Comparison of ENCODE assay signal across 9 mouse cellular contexts in the genomic region with DNA sequence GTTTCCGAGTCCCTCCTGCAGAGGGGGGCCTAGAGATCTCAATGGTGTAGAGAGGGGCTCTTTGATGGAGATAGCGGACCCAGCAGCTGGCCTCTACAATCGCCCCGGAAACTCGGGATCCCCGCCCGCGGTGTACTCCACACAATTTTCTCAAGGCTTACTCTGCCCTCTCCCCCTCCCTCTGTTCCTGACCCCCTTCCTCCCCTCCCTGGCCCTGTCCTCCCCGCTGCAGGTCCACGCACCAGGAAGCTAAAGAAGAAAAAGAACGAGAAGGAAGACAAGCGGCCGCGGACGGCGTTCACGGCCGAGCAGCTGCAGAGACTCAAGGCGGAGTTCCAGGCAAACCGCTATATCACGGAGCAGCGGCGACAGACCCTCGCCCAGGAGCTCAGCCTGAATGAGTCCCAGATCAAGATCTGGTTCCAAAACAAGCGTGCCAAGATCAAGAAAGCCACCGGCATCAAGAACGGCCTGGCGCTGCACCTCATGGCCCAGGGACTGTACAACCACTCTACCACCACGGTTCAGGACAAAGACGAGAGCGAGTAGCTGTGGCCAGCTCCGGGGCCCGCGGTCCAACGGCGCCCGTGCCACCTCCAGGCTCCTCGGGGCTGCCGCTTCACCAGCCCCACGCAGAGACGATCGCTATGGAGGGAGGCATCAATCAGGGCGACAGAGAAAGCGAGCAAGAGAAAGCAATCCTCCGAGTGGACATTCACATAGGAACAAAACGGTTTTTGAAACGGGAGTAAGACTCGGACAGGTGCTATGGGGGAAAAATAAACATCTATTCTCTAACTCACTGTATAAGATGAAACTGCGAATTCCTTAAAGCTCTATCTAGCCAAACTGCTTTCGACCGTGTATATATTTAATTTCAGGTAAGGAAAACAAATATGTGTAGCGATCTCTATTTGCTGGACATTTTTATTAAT. TPM values are rescaled to one million over a fixed set of nuclear protein-coding genes. Genes with fewer than 3 reads are reported as not detected.
A peak's percentile ranks its signal among the peaks of the same experiment; 100 is the strongest.
DNase-seq lines count a peak whose midpoint lies in the region; ATAC-seq lines count a peak whose summit lies in the region.
"Had no signal": no experiment of that assay in that cellular context is flagged by ENCODE, and none has a peak within 500 bp of the region (broad histone marks: within the 10 kb centered on the region; RNA-seq: fewer than 3 reads in every experiment).

No protein-coding gene starts in this region.

- no peaks in the 10 kb centered on the region for H3K36me3 ChIP-seq in neural tube, embryonic 15.5 days

- H3K4me3 ChIP-seq in neural tube, embryonic 15.5 days (replicated peaks) = peak overlapping the region; percentile 7; the same call in 1 of the 2 replicates

- peak; percentile 19 to 74 for DNase-seq in adrenal gland, adult (ENCODE audit: inconsistent age in 2 of 2, low spot score in 1 of 2)
- no peak for DNase-seq in adrenal gland, postnatal 4 days (ENCODE audit: low spot score in 2 of 2)
- DNase-seq in right cerebral cortex, postnatal 25 days = peak; percentile 68
- DNase-seq in right cerebral cortex, postnatal 36 days (ENCODE audit: low spot score in 2 of 2) = no peak
- peak; percentile 28 for DNase-seq in kidney, postnatal 10 days
- no peak for DNase-seq in ovary, postnatal 14 days (ENCODE audit: low spot score)
- DNase-seq in right cerebral cortex, postnatal 14 days = no peak

- H3K9ac ChIP-seq in neural tube, embryonic 15.5 days (replicated peaks) = no peak overlapping the region

- H3K9me3 ChIP-seq in neural tube, embryonic 15.5 days (replicated peaks) = no peaks in the 10 kb centered on the region

- peaks cover 80% of the 10 kb centered on the region for H3K27me3 ChIP-seq in neural tube, embryonic 15.5 days (replicated peaks)

- no peak overlapping the region for H3K27ac ChIP-seq in neural tube, embryonic 15.5 days (replicated peaks)

- no peak for ATAC-seq in neural tube, embryonic 15.5 days (ENCODE audit: low FRiP score)

- under 1% methylated on average over 52 of the region's 52 CpGs for WGBS in neural tube, embryonic 15.5 days

- H3K4me2 ChIP-seq in neural tube, embryonic 15.5 days = peak overlapping the region; percentile 30

- peaks cover 20% of the 10 kb centered on the region for H3K4me1 ChIP-seq in neural tube, embryonic 15.5 days

RNA-seq across cellular contexts. Expression of gene En1, which starts 4.7 kb away (rescaled TPM):
- under 1 TPM; 0.25 to 0.59 TPM for total RNA-seq in adrenal gland, postnatal 4 days (2021)
- 1.0 and 1.2 TPM in 2 replicates for polyA plus RNA-seq in neural tube, embryonic 15.5 days (2015; fragmentation: Nextera tagmentation; extraction: Ambion mirVana)
- total RNA-seq: neutrophil, adult 5-6 weeks had no signal

Comparison
In these comparisons a context has a peak if more than half of its experiments do, and no peak if none do; other contexts are left out.
1. DNase-seq: peak in adrenal gland, adult (2 of 2), right cerebral cortex, postnatal 25 days (single experiment) and kidney, postnatal 10 days (single experiment); none in adrenal gland, postnatal 4 days (0 of 2), right cerebral cortex, postnatal 36 days (0 of 2), ovary, postnatal 14 days (single experiment) and right cerebral cortex, postnatal 14 days (single experiment).